Mouse (Mus musculus) erythroblast, embryonic 14.5 days (primary cell): Measurements from ENCODE around the gene Cdyl2.

ENCODE experiments used
- GATA1 ChIP-seq: IDR thresholded peaks from 2 replicates; pipeline ENCODE4 v1.6.1; 2012; ENCODE audit warnings: low read length, inconsistent platforms, mixed read lengths
- TAL1 ChIP-seq: IDR thresholded peaks from 3 replicates; pipeline ENCODE4 v1.6.1; 2012; ENCODE audit warnings: low read length, inconsistent platforms, mixed read lengths

DNA sequence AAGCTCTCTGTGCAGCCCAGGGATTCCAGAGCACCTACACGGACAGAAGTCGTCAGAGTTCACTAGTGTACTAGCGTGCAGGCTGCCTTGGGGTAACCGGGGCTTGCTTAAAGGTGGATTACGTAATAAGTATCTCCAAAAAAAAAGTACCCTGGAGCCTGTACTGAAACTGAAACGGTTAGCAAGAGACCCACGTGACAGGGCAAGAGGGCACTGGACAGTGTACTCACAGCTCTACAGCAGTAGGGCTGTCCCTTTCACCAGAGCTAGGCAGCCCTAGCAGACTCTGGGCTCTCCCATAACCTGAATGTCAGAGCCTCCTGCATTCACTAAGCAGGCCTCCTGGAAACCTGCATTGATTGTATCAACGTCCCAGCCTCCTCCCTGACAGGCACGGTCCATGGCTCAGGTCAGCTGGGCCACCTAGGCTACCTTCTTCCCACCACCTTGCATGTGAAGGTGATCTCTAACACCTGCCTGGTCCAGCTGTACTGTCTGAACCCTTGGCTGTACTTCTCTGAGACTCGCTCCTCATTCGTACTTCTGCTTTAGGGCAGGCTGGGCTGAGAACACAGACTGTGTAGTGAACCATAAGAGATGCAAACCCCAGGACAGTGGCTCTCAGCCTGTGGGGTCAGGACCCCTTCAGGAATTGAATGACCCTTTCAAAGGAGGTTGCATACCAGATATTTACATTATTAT is 151.3 kb downstream of the Cdyl2 start:
- TF ChIP-seq GATA1 (no peak), TAL1 (no peak)
